Mouse (Mus musculus) lung, postnatal 36 days (tissue): ENCODE results near the gene Tulp4.
"Not testable (repeated sequence)": the region's sequence is repeated elsewhere in the genome, so short reads cannot be mapped to it uniquely, and the experiment has no call there.

Experiments used
- DNase-seq: peaks from one replicate; pipeline ENCODE4 v3.0.0; 2022; ENCODE audit warnings: mixed read lengths

Gene Tulp4

GRCm38 (mm10) chr17:6283137-6283536 is 176.9 kb downstream of the Tulp4 start:
- DNase-seq, result not testable (repeated sequence)

DNA sequence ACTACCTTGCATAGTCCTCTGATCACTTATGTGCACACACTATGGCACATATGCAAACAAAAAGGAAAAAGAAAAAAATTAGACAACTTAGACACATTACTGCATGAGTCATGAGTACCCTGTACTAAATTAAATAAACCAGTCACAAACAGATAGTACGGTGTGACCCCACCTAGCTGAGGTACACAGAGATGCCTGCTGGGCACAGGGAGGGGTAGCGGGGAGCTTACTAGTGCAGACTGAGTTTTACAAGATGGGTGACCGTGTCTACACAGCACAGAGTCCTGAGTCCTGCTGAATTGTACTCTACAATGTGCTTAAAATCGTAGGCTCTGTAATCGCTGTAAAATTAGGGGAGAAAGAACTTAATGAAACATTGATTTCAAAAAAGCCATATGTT is 179.9 kb downstream of the Tulp4 start:
- DNase-seq, result not testable (repeated sequence)

DNA sequence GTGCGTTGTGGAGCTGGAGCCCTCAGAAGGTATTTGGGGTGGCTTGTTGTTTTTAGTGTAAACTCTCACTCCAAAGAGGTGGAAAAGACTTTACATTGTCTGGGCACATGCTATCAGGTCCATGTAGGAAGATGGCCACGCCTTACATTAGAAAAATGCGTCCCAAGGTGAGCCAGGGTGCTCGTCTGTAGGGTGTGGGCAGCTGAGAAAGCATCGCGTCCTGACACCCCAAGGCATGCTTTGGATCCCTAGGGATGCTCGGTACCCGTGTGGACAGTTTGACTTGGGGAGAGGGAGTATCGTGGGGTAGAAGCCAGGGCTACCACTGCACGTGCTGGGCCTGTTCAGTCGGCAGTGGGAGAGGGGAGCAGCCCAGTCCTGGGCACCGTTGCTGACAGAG is 182.8 kb downstream of the Tulp4 start:
- not testable (repeated sequence) for DNase-seq

DNA sequence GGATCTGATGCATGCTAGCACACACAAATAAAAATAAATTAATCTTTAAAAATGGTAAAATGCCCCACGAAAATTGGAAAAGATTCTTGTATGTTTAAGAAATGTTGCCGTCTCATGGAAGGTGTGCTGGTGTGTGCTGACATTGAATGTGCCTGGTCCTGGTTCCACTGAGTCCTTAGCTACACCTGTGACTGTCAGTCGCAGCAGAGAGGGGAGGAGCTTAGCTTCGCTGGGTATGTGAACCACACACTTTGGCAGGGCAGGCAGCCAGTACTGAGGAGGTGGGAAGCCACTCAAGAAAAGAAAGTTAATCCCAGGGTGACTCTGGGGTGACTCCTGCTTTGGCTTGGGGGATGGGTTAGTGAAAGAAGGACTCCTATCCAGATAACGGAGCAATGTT is 187.6 kb downstream of the Tulp4 start:
- DNase-seq, result not testable (repeated sequence)

GRCm38 (mm10) chr17:6297060-6297795 is 191.0 kb downstream of the Tulp4 start:
- DNase-seq, result not testable (repeated sequence)

GRCm38 (mm10) chr17:6300190-6300863 is 194.1 kb downstream of the Tulp4 start:
- not testable (repeated sequence) for DNase-seq
